In genomic region chr13:108812956-108813355, GRCm38 (mm10) we compare ENCODE assay signal across 8 mouse cellular contexts.
DNase-seq lines count a peak whose midpoint lies in the region; ATAC-seq and TF ChIP-seq lines count a peak whose summit lies in the region.

No protein-coding gene starts in this region.

- DNase-seq in heart, postnatal 0 days (ENCODE audit: low spot score), result no peak
- no peak for DNase-seq in heart, embryonic 10.5 days (ENCODE audit: low spot score)
- DNase-seq in adrenal gland, postnatal 14 days, result peak; percentile 70
- peak; percentile 8 for DNase-seq in embryo, embryonic 9.5 days (ENCODE audit: extremely low spot score)
- DNase-seq in layer of hippocampus, adult 2 months (ENCODE audit: low spot score in 2 of 2), result peak in 1 of 2 experiments; percentile 27
- DNase-seq in mesoderm, embryonic 11.5 days (ENCODE audit: low read depth, low spot score), result peak; percentile 60
- DNase-seq in Muller cell, postnatal 12 days (ENCODE audit: inconsistent ontology term), result no peak

- H3K79me3 ChIP-seq in C2C12 (ENCODE audit: low read depth), result no peaks in the 10 kb centered on the region

- H3K4me3 ChIP-seq in heart, postnatal 0 days (ENCODE audit: low read depth, low read length), result no peak overlapping the region
- no peak overlapping the region for H3K4me3 ChIP-seq in heart, embryonic 10.5 days
- H3K4me3 ChIP-seq in C2C12 (ENCODE audit: insufficient read depth, poor library complexity, severe bottlenecking), result no peak overlapping the region
- no peak overlapping the region for H3K4me3 ChIP-seq in layer of hippocampus, adult 2 months

- TF ChIP-seq CTCF in heart, postnatal 0 days (IDR thresholded peaks at IDR 0.05; ENCODE audit: low read depth), result peak; percentile 63
- peak; percentile 5 for TF ChIP-seq CTCF in C2C12 (IDR thresholded peaks at IDR 0.05; ENCODE audit: control insufficient read depth, insufficient read depth, insufficient read length)
- TF ChIP-seq CTCF in layer of hippocampus, adult 2 months (conservative IDR thresholded peaks at IDR 0.05), result peak; percentile 72

- TF ChIP-seq EP300 in heart, postnatal 0 days (IDR thresholded peaks at IDR 0.05; ENCODE audit: low read depth), result no peak

- no peaks in the 10 kb centered on the region for H3K27me3 ChIP-seq in heart, postnatal 0 days (ENCODE audit: control insufficient read depth, insufficient read depth, low read length)
- H3K27me3 ChIP-seq in heart, embryonic 10.5 days (ENCODE audit: insufficient read depth, poor library complexity, severe bottlenecking), result no peaks in the 10 kb centered on the region
- no peaks in the 10 kb centered on the region for H3K27me3 ChIP-seq in C2C12 (ENCODE audit: control insufficient read depth, insufficient read depth, insufficient read length)

- H3K4me1 ChIP-seq in heart, postnatal 0 days (ENCODE audit: control insufficient read depth, insufficient read depth), result no peaks in the 10 kb centered on the region
- no peaks in the 10 kb centered on the region for H3K4me1 ChIP-seq in heart, embryonic 10.5 days

- no peaks in the 10 kb centered on the region for H3K9me3 ChIP-seq in heart, postnatal 0 days (replicated peaks; ENCODE audit: control insufficient read depth, low read length)
- H3K9me3 ChIP-seq in heart, embryonic 10.5 days, result no peaks in the 10 kb centered on the region

- no peaks in the 10 kb centered on the region for H3K36me3 ChIP-seq in heart, postnatal 0 days (replicated peaks; ENCODE audit: control insufficient read depth, insufficient read depth, low read length)
- H3K36me3 ChIP-seq in heart, embryonic 10.5 days, result no peaks in the 10 kb centered on the region
- H3K36me3 ChIP-seq in C2C12 (ENCODE audit: control insufficient read depth, insufficient read depth), result no peaks in the 10 kb centered on the region

- H3K79me2 ChIP-seq in C2C12 (ENCODE audit: control insufficient read depth, insufficient read depth), result no peaks in the 10 kb centered on the region

- no peak overlapping the region for H3K9ac ChIP-seq in heart, postnatal 0 days (replicated peaks; ENCODE audit: low read depth, low read length)

- no peak for ATAC-seq in heart, postnatal 0 days (ENCODE audit: insufficient read depth, low read depth)

- no peak overlapping the region for H3K4me2 ChIP-seq in heart, postnatal 0 days (ENCODE audit: low read depth, low read length)

- H3K27ac ChIP-seq in heart, postnatal 0 days (ENCODE audit: low read depth), result no peak overlapping the region
- H3K27ac ChIP-seq in heart, embryonic 10.5 days, result no peak overlapping the region
- H3K27ac ChIP-seq in layer of hippocampus, adult 2 months, result no peak overlapping the region

- no peak overlapping the region for H3ac ChIP-seq in C2C12 (ENCODE audit: control insufficient read depth, insufficient read length, low read depth)

- 62% methylated on average over 3 of the region's 3 CpGs for WGBS in heart, postnatal 0 days
- 59% methylated on average over 3 of the region's 3 CpGs for WGBS in heart, embryonic 10.5 days

TF ChIP-seq in C2C12, 6 proteins besides CTCF, POLR2A, EP300 and RAD21:
- TF ChIP-seq MYOD1 (IDR thresholded peaks at IDR 0.05; ENCODE audit: control insufficient read depth, insufficient read length, low read depth) (no peak), MAX (IDR thresholded peaks at IDR 0.05) (peak; percentile 48)

Comparison
In these comparisons a context has a peak if more than half of its experiments do, and no peak if none do; other contexts are left out.
1. DNase-seq: peak in adrenal gland, postnatal 14 days (single experiment), embryo, embryonic 9.5 days (single experiment) and mesoderm, embryonic 11.5 days (single experiment); none in heart, postnatal 0 days (single experiment), heart, embryonic 10.5 days (single experiment) and Muller cell, postnatal 12 days (single experiment).
2. CTCF ChIP-seq: peak in every context shown above with its lines; median percentile 72 in layer of hippocampus, adult 2 months; 63 in heart, postnatal 0 days; 5 in C2C12.